In the genomic region with DNA sequence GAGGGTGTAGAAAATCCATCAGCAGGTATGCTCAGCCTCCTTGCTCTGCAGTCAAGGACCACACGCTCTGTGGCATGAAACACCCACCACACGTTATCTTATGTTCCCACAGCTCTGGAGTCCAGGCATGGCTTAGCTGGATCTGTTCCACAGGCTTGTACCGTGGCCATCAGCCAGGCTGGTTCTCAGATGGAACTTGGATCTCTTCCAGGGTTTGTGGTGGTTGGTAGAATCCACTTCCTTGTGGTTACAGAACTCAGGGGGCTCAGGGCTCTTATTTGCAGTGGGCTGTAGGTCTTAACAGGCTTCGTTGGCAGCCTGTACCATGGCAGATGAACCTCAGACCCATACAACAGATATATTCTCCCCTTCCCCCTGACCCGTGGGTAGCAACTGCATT, we compare ENCODE assay signal across 14 mouse cellular contexts. TPM values are rescaled to one million over a fixed set of nuclear protein-coding genes. Genes with fewer than 3 reads are reported as not detected.
DNase-seq lines count a peak whose midpoint lies in the region; ATAC-seq lines count a peak whose summit lies in the region.
"Had no signal": no experiment of that assay in that cellular context is flagged by ENCODE, and none has a peak within 500 bp of the region (broad histone marks: within the 10 kb centered on the region; RNA-seq: fewer than 3 reads in every experiment).

No protein-coding gene starts in this region.

- H3K4me3 ChIP-seq in heart, embryonic 11.5 days (ENCODE audit: low read depth, low read length): no peak overlapping the region
- H3K4me3 ChIP-seq: forebrain, embryonic 12.5 days had no signal

- H3K9ac ChIP-seq in heart, embryonic 11.5 days (ENCODE audit: low read depth, low read length): no peak overlapping the region
- H3K9ac ChIP-seq: forebrain, embryonic 12.5 days had no signal

- no peak overlapping the region for H3K27ac ChIP-seq in heart, embryonic 11.5 days (ENCODE audit: low read depth, low read length)
- H3K27ac ChIP-seq: forebrain, embryonic 12.5 days had no signal

- no peaks in the 10 kb centered on the region for H3K36me3 ChIP-seq in heart, embryonic 11.5 days (ENCODE audit: control insufficient read depth, insufficient read depth, low read length)
- H3K36me3 ChIP-seq: forebrain, embryonic 12.5 days had no signal

- DNase-seq in heart, adult 18-20 months: peak; percentile 59
- DNase-seq in ovary, adult 18-20 months (ENCODE audit: low spot score): peak; percentile 45
- DNase-seq in ovary, postnatal 14 days (ENCODE audit: low spot score): no peak
- peak; percentile 25 for DNase-seq in heart, adult 8-10 months (ENCODE audit: low spot score)
- DNase-seq in neural tube, embryonic 10.5 days (ENCODE audit: extremely low spot score, low spot score): no peak
- no peak for DNase-seq in left cerebral cortex, postnatal 14 days (ENCODE audit: low spot score in 2 of 2)
- DNase-seq: gastrocnemius, postnatal 10 days; kidney, postnatal 14 days; layer of hippocampus, postnatal 36 days; liver had no signal

- intact Hi-C loops in left cerebral cortex, postnatal 14 days (cut with DNase I): no loop called here

- H3K27me3 ChIP-seq in heart, embryonic 11.5 days (ENCODE audit: control insufficient read depth, insufficient read depth, low read length): no peaks in the 10 kb centered on the region
- H3K27me3 ChIP-seq: forebrain, embryonic 12.5 days had no signal

- peaks cover 3% of the 10 kb centered on the region for H3K9me3 ChIP-seq in heart, embryonic 11.5 days (replicated peaks; ENCODE audit: control insufficient read depth, low read length)

- H3K4me2 ChIP-seq in heart, embryonic 11.5 days: no peak overlapping the region
- H3K4me2 ChIP-seq: forebrain, embryonic 12.5 days had no signal

- WGBS in heart, embryonic 11.5 days (ENCODE audit: insufficient replicate concordance): 67% methylated on average over 5 of the region's 5 CpGs

- no peaks in the 10 kb centered on the region for H3K4me1 ChIP-seq in heart, embryonic 11.5 days (ENCODE audit: control insufficient read depth, insufficient read depth, low read length)
- H3K4me1 ChIP-seq: forebrain, embryonic 12.5 days had no signal

- no peak for ATAC-seq in heart, embryonic 11.5 days (replicated peaks; ENCODE audit: insufficient number of reproducible peaks, low FRiP score, low TSS enrichment)
- no peak for ATAC-seq in inflammation-experienced regulatory T-cells, adult 6 months
- ATAC-seq: lung, postnatal 0 days had no signal

RNA-seq across cellular contexts. Expression of a gene that starts 17.9 kb away (rescaled TPM):
- 10 to 100 TPM; 82.2 to 93.8 TPM for total RNA-seq in heart, adult 18-20 months (2021)
- 84.3 and 93.6 TPM in 2 replicates for polyA plus RNA-seq in heart, embryonic 11.5 days (2014; fragmentation: Nextera tagmentation; extraction: Ambion mirVana)
- 100 to 1,000 TPM in 1 of 4 experiments, 10 to 100 TPM in 3; 77.3 to 126 (median 92.3) TPM for total RNA-seq in heart, adult 8-10 months (2022)
- 10 to 100 TPM in 1 of 3 experiments, 1 to 10 TPM in 2; 1.9 to 10.2 (median 2.5) TPM for polyA plus RNA-seq in inflammation-experienced regulatory T-cells, adult 6 months (2017; shearing (Covaris generic))
- 10 to 100 TPM; 37.7 to 45.7 TPM for total RNA-seq in left cerebral cortex, postnatal 14 days (2021)

RNA-seq across cellular contexts. Expression of a gene that starts 44.6 kb away (rescaled TPM):
- total RNA-seq in heart, adult 18-20 months (2021): 10 to 100 TPM in 1 of 2 experiments, 1 to 10 TPM in 1; 8.2 to 10.9 TPM
- polyA plus RNA-seq in heart, embryonic 11.5 days (2014; fragmentation: Nextera tagmentation; extraction: Ambion mirVana): 4.5 and 4.7 TPM in 2 replicates
- total RNA-seq in heart, adult 8-10 months (2022): 10 to 100 TPM; 15.8 to 19.1 (median 18.9) TPM
- polyA plus RNA-seq in inflammation-experienced regulatory T-cells, adult 6 months (2017; shearing (Covaris generic)): 10 to 100 TPM; 13.4 to 29.6 (median 21.5) TPM
- total RNA-seq in left cerebral cortex, postnatal 14 days (2021): 1 to 10 TPM; 5.7 to 7.3 TPM

Comparison
In these comparisons a context has a peak if more than half of its experiments do, and no peak if none do; other contexts are left out.
1. DNase-seq: peak in heart, adult 18-20 months (2 of 2), ovary, adult 18-20 months (single experiment) and heart, adult 8-10 months (single experiment); none in ovary, postnatal 14 days (single experiment), neural tube, embryonic 10.5 days (single experiment) and left cerebral cortex, postnatal 14 days (0 of 2).